Mouse (Mus musculus): Measurements from ENCODE around the gene Adora3. TPM values are rescaled to one million over a fixed set of nuclear protein-coding genes. Genes with fewer than 3 reads are reported as not detected.

The Adora3 gene
- polyA plus RNA-seq, 1 experiment from 2014 or later = 0.10 TPM

- WGBS (ENCODE audit: insufficient replicate concordance) = 93% methylated on average over 1 of the region's 1 CpGs
- peak overlapping the region; percentile 98; the same call in 1 of the 2 replicates for H3K4me3 ChIP-seq (ENCODE audit: low read depth, low read length)
- no peak overlapping the region for H3K9ac ChIP-seq (ENCODE audit: low read depth, low read length)
- no peak overlapping the region for H3K27ac ChIP-seq (ENCODE audit: low read depth, low read length)
- no peak for ATAC-seq (replicated peaks; ENCODE audit: insufficient number of reproducible peaks, low FRiP score, low TSS enrichment)
- H3K4me2 ChIP-seq = peak overlapping the region; percentile 89; the same call in 1 of the 2 replicates
- H3K9me3 ChIP-seq (replicated peaks; ENCODE audit: control insufficient read depth, low read length) = no peaks in the 10 kb centered on the region
- peaks cover 18% of the 10 kb centered on the region for H3K4me1 ChIP-seq (ENCODE audit: control insufficient read depth, insufficient read depth, low read length)
- H3K36me3 ChIP-seq (ENCODE audit: control insufficient read depth, insufficient read depth, low read length) = peaks cover 17% of the 10 kb centered on the region
- H3K27me3 ChIP-seq (ENCODE audit: control insufficient read depth, insufficient read depth, low read length) = no peaks in the 10 kb centered on the region
These were observed 86.6 kb downstream of the Adora3 start for GRCm38 (mm10) chr3:105957235-105957634.

GRCm38 (mm10) chr3:105958204-105958603, 87.5 kb downstream of the Adora3 start:
- peaks cover 18% of the 10 kb centered on the region for H3K4me1 ChIP-seq (ENCODE audit: control insufficient read depth, insufficient read depth, low read length)
- H3K36me3 ChIP-seq (ENCODE audit: control insufficient read depth, insufficient read depth, low read length) = peaks cover 20% of the 10 kb centered on the region
- H3K27me3 ChIP-seq (ENCODE audit: control insufficient read depth, insufficient read depth, low read length) = no peaks in the 10 kb centered on the region
- peak overlapping the region; percentile 99 for H3K9ac ChIP-seq (ENCODE audit: low read depth, low read length)
- H3K9me3 ChIP-seq (replicated peaks; ENCODE audit: control insufficient read depth, low read length) = no peaks in the 10 kb centered on the region
- 35% methylated on average over 5 of the region's 5 CpGs for WGBS (ENCODE audit: insufficient replicate concordance)
- H3K27ac ChIP-seq (ENCODE audit: low read depth, low read length) = no peak overlapping the region
- ATAC-seq (replicated peaks; ENCODE audit: insufficient number of reproducible peaks, low FRiP score, low TSS enrichment) = no peak
- peak overlapping the region; percentile 98 for H3K4me3 ChIP-seq (ENCODE audit: low read depth, low read length)
- H3K4me2 ChIP-seq = peak overlapping the region; percentile 89

Other genes with a start within 250 kb of the Adora3 start
- 23.6 and 28.0 TPM in 2 replicates for gene Ddx20, start 183.3 kb upstream of the Adora3 start, polyA plus RNA-seq (2014; fragmentation: Nextera tagmentation; extraction: Ambion mirVana)
- gene Inka2, start 166.3 kb upstream of the Adora3 start, polyA plus RNA-seq (2014; fragmentation: Nextera tagmentation; extraction: Ambion mirVana) = 1.7 and 1.8 TPM in 2 replicates
- 72.6 and 77.5 TPM in 2 replicates for gene Rap1a, start 69.5 kb upstream of the Adora3 start, polyA plus RNA-seq (2014; fragmentation: Nextera tagmentation; extraction: Ambion mirVana)
- gene Tmigd3, start within 50 bp of the Adora3 start, polyA plus RNA-seq (2014; fragmentation: Nextera tagmentation; extraction: Ambion mirVana) = 0.33 and 0.46 TPM in 2 replicates
- 2.6 and 2.9 TPM in 2 replicates for gene I830077J02Rik, start 61.8 kb downstream of the Adora3 start, polyA plus RNA-seq (2014; fragmentation: Nextera tagmentation; extraction: Ambion mirVana)
- 93.4 and 94.0 TPM in 2 replicates for gene Wdr77, start 88.5 kb downstream of the Adora3 start, polyA plus RNA-seq (2014; fragmentation: Nextera tagmentation; extraction: Ambion mirVana)
- gene Atp5f1, start 89.2 kb downstream of the Adora3 start, polyA plus RNA-seq (2014; fragmentation: Nextera tagmentation; extraction: Ambion mirVana) = 765 and 827 TPM in 2 replicates
- 1.8 and 2.0 TPM in 2 replicates for gene Ovgp1, start 102.9 kb downstream of the Adora3 start, polyA plus RNA-seq (2014; fragmentation: Nextera tagmentation; extraction: Ambion mirVana)
- 0.24 TPM in 1 of 2 replicates, not detected in the other for gene Pifo, start 143.8 kb downstream of the Adora3 start, polyA plus RNA-seq (2014; fragmentation: Nextera tagmentation; extraction: Ambion mirVana)
- not detected in 2 replicates for gene Chil5, start 162.0 kb downstream of the Adora3 start, polyA plus RNA-seq (2014; fragmentation: Nextera tagmentation; extraction: Ambion mirVana)
- 0.19 and 0.48 TPM in 2 replicates for gene Chia1, start 242.4 kb downstream of the Adora3 start, polyA plus RNA-seq (2014; fragmentation: Nextera tagmentation; extraction: Ambion mirVana)

All from heart, embryonic 11.5 days (tissue).